Mouse (Mus musculus): ENCODE data around the gene Gpr62.
"Not testable (repeated sequence)": the region's sequence is repeated elsewhere in the genome, so short reads cannot be mapped to it uniquely, and the experiment has no call there.

The Gpr62 gene

DNA sequence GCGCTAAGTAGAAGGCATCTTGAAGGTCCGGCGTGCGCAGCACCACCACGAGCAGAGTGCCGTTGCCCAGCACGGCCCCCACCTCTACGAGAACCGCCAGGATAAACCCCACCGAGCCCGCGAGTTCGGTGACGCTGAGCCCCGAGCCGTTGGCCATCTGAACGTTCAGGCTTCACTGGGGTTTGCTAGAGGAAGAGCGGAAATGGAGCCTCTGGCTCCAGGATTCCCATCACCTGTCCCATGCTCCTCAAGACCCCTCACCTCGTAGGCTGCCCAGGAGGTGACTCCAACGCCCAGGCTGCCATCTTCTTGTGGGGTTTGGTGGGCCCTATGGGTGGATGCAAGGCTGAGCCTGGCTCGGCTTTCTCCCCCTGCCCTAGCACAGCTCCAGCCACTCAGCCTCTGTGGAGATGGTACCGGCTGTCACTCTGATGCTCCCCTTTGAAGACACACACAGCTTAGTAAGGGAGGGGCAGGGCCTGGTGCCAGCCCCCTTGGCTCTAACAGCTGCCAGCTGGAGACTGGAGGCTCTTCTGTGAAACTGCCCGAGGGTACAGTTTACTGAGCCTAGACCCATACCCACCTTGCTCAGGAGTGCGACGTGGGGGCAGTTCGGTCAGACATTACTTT, at the start of gene Gpr62:
TSS of gene Gpr62 (minus strand) at position 368 of the 630 bp plus-strand sequence.
- DNase-seq, result no peak

DNA sequence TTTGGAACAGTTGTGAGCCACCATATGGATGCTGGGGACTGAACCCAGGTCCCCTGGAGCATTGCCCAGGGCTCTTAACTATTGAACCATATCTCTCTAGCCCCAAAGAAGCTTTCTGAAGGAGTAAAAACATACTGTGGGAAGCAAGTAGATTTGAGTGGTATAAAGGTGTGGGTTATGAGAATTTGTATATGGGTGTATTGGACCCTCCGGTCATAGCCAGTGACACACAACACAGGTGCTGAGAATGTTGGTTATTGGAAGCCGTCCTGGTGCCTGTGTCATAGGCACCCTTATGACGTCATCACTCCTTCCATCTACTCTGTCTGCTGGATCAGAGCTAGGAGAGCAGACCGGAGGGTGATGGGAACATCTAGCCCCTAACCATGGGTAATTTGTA, 48.5 kb upstream of the Gpr62 start, which contains the start of gene Iqcf5:
TSS of gene Iqcf5 (plus strand) at position 301 of the 400 bp plus-strand sequence.
- DNase-seq, result no peak

DNA sequence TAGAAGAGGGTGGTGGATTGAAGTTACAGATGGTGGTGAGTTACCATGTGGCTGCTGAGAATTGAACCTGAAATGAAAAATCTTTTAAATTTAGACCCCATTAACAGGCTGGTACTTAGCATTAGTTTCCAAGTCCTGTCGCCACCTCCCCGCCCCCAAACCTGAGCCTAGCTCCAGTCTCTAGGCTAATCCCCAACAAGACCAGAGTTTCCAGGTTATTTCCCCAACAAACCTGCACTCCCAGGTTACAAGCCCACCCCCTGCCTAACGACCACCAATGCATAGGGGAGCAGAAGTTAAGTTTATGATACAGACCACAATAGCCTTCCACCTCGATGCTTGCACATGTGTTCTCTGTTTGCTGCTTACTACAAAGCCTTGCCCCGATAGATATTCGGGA, 47.8 kb upstream of the Gpr62 start:
- DNase-seq, result no peak

DNA sequence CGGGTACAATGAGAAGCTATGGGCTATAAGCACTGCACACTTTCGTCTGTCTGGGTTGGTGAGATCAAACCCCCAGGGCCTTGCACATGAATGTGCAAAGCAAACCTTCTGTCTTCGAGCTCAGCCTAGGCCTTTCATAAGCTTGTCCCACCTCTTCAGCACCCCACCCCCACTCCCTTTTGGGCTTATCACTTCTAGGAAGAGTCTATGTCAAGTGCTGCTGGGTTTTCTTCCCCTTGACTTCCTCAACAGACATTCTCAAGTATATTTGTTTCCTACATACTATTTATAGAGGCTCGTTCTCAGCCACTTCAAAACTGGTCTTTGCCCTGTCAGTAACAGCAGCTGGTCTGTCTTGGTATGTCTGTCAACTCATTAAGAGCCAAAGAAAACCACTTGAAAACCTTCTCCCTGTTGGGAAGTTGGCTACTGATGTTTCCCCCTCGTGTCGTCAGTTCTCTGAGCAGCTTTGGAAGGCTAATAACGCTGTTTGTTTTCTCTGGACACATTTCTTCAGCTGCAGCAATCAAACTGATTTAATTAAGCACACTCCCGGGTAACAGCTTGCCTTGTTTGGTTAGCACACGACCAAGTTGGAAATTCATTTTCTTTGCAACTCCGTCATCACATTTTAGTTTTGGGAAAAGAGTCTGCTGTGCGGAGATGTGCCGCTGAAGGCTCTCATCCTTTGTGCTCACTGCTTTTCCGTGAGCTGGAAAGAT, 47.2 kb upstream of the Gpr62 start:
- no peak for DNase-seq

DNA sequence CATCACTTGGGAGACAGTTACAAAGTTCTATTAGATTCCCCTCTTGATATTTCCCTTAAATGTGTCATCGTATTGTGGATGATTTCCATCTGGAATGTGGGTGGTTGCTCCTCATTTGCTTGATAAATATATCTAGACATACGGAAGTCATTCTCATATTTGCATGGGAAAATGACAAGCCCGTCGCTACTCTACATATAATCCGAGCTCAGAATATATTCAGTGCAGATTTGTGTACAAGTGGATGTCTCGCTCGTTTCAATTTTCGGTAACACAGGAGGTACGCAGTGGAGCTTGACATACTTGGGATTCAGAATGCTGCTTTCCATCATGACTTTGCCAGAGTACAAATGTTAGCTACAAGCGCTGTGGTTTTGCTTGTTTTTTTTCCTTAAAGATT, 43.6 kb upstream of the Gpr62 start:
- DNase-seq, result no peak

DNA sequence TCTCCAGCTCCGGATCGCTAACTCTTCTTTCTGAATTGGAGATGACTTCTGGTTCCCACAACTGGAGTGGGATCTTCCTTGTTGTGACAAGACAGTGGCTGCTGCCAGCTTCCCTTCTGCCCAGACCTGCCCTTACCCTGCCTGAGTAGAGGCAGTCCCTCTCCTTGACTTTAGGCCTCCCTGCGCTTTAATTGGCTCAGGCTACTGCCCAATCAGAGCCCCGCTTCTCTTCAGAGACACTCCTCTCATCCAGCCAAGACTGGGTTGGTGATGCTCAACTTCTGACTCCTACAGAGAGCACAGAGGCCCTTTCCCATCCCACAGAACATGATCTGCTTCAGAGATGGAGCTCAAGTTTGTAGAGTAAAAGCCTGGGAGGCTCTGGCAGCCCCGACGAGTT, 38.5 kb upstream of the Gpr62 start:
- DNase-seq, result no peak

DNA sequence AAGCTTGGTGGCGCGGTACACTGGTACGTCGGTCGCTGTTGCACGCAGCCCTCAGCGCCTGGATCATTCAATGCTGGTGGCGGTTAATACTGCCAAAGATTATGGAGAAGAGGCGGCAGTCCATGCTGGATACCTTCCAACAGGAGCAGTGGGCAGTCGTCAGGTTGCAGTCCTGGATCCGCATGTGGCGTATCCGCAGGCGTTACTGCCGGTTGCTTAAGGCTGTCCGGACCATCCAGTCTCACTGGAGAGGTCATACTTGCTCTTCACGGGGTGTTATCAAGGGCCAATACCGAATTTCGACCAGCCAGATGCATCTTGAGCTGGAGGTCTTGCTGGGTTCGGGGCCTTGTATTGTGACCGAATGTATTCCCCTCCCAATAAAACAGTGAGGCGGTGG, 36.1 kb upstream of the Gpr62 start:
- no peak for DNase-seq

DNA sequence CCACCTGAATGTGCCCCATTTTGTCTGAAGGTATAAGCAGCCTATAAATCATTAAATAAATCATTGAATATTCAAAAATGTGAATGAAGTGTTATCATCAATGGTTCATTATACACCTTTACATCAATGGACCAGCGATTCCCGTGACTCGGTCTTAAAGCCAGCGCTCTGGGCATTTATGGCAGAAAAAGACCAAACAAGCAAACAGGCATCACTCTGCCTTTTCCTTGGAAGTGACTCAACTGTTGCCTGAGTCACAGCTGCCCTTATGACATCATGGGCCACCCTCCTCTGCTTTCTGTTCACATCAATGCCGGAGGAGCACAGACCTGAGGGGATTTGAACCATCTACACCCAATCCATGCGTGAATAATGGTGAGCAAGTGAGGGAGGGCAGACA, 33.9 kb upstream of the Gpr62 start, which contains the start of gene Iqcf1:
TSS of gene Iqcf1 (plus strand) at position 301 of the 400 bp plus-strand sequence.
- DNase-seq, result no peak

DNA sequence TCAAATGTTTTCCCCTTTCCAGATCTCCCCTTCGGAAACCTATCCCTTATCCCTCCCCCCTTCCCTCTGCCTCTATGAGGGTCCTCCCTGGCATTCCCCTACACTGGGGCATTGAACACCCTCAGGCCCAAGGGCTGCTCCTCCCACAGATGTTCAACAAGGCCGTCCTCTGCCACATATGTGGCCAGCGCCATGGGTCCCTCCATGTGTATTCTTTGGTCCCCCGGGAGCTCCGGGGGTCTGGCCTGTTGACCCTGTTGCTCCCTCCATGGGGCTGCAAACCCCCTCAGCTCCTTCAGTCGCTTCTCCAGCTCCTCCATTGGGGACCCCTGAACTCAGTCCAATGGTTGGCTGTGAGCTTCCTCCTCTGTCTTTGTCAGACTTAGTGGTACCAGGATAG, 21.9 kb upstream of the Gpr62 start:
- not testable (repeated sequence) for DNase-seq

DNA sequence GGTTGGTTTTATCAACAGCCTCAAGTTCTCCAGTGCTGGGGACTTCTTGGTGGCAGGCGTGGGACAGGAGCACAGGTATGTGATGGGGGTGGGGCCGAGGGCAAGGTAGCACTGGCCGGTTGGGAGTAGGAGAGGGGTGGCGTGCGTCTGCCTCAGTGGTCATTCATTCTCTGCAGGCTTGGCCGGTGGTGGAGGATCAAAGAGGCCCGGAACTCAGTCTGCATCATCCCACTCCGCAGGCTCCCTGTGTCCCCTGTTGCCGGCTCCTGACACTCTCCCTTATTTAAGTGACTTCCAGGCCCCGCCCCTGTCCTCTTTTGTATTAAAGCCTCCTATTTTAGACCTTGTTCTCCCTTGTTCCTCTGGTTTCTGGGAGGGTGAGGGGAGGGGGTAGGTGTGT, 19.3 kb upstream of the Gpr62 start:
- no peak for DNase-seq

DNA sequence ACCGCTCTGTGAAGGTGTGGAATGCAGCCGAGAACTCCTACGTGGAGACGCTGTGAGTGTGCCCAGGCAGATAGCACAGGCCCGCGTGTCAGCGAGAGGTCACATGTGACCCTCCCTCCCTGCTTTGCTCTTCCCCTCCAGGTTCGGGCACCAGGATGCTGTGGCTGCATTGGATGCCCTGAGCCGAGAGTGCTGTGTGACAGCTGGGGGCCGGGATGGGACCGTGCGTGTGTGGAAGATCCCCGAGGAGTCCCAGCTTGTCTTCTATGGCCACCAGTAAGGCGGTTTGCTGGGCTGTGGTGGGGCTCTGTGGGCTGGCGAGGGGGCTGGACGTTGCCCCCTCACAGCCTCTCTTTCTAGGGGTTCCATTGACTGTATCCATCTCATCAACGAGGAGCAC, 17.9 kb upstream of the Gpr62 start:
- DNase-seq, result no peak

DNA sequence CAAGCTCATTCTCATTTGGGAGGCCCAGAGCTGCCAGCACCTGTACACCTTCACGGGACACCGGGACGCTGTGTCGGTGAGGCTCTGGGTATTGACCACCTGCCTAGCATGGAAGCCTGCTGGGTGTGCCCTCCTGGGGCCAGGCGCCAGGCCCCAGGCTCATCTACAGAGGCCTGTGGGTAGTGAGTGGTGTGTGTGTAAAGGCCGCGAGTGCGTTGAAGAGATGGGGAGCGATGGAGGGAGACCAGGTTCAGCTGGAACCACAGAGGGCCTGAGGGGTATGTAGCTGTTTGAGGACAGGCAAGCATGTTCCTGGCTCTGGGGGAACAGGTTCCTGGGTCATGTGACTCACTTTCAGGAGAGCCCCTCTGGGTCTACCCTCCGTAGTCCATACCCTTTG, 17.4 kb upstream of the Gpr62 start:
- no peak for DNase-seq

DNA sequence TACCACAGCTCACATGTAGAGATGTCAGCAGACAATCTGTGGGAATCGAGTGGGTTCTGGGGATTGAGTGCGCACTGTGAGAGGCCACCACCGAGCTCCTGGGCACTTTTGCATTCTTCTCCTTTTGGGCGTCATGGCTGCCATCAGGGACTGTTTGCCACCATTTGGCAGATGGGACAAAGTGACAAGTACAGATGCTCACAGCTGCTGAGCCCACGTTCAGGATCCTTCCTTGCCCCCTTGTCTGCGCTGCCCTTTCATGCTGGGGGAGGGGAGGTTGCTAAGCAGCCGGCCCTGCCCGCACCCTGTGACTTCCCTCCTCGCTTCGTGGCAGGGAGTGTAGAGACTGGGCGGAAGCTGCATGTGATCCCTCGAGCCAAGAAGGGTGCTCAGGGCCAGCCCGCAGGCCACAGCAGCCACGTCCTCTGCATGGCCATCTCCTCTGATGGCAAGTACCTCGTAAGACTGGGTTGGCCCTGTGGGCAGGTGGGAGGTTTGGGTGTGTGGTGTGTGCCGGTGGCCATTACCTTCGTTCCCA, 16.9 kb upstream of the Gpr62 start:
- DNase-seq, result no peak

DNA sequence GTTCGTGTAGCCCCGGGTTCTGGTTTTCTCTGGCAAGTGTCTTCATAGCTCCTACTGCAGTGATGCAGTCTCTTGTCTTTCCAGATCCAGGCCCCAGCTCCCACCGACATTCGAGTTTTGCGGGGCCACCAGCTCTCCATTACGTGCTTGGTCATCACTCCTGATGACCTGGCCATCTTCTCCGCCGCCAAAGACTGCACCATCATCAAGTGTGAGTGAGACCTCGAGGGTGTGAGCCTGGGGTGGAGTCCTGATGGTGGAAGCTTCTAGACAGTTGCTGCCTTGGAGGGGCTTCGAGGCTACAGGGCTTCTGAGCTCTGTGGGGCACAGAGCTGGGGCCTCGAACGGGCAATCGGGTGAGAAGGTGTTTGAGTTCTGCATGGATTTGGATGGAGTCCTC, 15.9 kb upstream of the Gpr62 start:
- no peak for DNase-seq

DNA sequence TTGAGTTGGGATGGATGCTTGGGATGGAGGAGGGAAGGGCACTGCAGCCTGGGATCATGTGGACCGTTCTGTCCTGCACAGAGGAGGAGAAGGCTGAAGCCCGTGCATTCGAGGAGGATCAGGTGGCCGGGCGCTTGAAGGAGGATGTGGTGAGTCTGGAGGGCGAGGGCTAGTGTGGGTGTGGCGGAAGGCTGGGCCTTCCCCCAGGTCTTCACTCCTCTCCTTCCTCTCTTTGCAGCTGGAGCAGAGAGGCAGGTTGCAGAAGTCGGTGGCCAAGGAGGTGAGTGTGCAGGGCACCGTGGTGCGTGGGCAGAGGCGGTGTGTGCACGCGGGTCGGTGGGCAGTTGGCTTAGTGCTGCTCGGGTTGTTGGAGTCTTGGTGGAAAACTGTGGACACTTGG, 15.3 kb upstream of the Gpr62 start:
- DNase-seq, result no peak

DNA sequence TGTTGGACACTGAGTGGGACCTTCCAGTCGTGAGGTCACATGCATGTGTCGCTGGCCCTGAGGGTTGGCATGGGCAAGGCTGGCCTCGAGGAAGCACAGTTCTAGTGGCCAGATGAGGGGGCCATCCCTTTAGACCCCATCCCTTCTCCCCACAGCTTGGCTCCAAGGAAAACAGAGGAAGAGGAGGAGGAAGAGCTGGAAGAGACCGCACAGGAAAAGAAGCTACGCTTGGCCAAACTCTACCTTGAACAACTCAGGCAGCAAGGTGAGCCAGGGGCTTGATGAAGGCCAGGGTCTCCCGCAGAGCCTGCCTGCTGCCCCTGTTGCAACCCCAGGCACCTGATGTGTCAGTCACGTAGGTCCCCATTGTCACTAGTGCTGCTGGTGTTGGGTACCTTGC, 14.8 kb upstream of the Gpr62 start:
- DNase-seq, result no peak

DNA sequence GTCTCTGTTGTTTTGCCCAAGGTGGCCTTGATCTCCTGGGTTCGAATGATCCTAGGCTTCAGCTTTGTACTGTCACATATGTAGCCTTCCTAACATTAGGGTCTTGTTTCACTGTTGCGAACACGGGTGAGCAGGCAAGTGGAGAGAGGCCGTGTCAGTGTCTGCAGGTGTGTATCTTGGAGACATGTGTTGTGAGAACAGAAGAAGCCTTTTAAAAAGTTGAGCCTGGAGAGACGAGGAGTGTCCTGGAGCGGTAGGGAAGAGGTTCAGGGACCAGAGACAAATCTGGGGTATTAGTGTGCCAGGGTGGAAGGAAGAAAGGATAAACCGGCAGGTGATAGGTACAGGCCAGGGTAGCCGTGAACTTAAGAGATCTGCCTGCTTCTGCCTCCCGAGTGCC, 12.4 kb upstream of the Gpr62 start:
- DNase-seq, result peak in 1 of 2 experiments; percentile 6

DNA sequence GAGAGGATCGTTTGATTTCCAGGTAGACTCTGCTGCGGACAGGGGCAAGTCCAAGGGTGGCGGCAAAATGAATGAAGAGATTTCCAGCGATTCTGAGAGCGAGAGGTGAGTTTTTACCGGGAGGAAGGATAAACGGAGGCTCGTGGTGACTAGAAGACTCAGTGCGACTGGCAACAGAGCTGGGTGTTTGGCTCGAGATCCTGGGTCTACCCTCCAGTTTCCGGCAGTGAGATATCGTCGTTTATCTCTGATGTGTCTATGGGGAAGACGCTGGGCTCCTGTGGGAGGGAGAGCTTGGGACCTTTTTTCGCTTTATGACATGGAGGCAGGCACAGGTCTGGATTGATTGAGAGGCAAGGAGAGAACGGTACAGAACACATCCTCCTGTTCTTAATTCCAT, 11.9 kb upstream of the Gpr62 start:
- peak in 1 of 2 experiments; percentile 8 for DNase-seq

DNA sequence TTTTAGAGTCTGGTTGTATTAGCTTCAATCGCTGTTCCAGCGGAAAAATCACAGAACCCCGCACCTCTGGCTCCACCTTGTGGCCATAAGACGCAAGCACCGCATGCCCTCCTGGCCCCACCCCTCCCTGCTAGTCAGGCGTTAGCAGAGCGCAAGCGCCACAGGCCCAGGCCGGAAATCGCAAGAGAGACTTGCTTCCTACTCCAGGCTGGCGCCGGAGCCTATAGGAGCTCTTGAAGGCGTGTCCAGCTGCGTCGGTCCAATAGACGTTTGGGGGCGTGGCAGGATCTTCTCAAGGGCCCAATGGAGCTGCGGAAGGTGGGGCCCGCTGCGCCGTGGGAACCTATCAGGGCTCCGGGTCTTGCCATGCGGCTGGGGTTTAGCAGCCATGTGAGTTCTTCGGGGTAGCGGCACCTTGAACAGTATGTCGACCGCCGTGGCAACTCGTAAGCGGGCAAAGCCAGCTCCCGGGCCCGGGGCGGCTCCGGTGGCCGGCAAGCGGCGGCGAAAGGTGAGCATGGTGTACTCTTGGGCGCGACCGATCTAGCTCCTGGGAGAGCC, 11.3 kb upstream of the Gpr62 start, which contains the start of gene Parp3:
TSS of gene Parp3 (minus strand) at position 26 of the 561 bp plus-strand sequence.
- DNase-seq, result peak; percentile 97 to 99

DNA sequence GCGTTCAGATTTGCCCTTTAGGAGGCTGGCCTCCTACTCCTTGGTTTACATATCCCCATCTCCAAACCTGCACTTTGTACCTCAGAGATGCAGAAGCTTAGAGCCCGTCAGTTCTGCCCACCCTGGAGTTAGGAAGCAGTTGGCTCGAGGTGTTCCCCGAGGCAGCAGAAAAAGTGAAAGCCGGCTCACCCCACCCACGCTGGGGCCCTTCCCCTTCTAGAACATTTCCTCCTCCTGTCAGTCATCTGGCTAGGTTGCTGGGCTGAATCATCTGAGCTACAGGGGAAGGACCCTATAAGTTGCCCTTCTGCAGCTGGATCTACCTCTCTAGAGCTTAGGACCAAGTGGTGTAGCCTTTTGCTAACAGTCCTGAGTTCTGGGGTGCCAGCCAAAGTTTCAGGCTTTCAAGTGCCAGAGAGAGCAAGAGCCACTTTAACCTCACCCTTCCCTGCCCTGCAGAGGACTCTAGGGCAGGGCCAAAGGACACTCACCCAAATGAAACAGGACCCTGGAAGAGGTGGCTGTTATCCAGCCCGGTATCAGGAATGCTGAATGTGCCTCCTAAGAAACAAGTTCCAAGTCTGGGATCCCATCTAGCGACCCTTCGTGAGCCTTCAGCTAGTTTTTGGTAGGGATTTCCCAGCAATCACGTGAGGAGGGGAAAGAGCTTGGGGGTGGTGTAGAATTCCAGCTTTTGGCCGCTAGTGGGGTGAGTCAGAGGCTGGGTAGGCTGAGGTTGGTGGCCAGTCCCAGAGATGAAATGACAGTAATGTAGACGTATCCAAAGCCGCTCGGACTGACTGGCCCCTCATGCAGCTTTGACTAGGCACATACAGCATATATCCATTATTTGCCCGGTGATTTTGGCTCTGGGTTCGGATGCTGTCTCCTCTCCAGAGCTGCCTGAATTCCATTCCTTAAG, 10.5 kb upstream of the Gpr62 start:
- peak; percentile 80 to 81 for DNase-seq

DNA sequence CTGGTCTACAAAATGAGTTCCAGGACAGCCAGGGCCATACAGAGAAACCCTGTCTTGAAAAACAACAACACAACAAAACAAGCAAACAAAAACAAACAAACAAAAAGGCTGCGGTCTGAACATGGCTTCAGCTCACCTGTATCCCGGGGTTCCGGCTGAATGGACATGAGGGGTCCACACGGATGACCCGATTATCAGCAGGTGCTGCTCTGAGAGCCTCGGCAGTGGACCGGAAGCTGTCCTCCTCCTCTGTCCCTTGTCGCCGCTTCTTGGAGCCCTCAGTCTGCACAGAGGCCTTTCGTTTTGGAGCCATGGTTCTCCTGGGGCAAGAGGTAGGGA, 9.9 kb upstream of the Gpr62 start, which contains the start of gene Rrp9:
TSS of gene Rrp9 (plus strand) at position 301 of the 339 bp plus-strand sequence.
- peak in 1 of 2 experiments; percentile 25 for DNase-seq

DNA sequence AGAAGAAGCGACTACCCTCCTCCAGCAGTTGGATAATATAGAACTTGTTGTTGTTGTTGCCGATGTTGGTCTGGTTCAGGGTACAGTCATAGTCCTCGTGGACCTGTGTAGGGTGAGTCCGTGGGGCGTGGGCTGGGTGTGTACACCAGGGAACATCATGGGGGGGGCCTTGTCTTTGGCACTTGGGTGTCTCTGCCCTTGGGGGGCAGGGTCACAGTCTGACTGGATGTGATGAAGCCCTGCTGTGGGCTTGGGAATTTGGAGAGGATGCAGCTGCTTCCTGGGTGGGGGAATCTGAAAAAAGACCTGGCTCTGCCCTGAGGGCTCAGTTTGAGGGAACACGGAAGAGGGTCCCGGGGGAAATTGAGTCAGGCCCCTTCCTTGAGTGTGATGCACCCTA, 9.3 kb upstream of the Gpr62 start:
- DNase-seq, result peak in 1 of 2 experiments; percentile 45

DNA sequence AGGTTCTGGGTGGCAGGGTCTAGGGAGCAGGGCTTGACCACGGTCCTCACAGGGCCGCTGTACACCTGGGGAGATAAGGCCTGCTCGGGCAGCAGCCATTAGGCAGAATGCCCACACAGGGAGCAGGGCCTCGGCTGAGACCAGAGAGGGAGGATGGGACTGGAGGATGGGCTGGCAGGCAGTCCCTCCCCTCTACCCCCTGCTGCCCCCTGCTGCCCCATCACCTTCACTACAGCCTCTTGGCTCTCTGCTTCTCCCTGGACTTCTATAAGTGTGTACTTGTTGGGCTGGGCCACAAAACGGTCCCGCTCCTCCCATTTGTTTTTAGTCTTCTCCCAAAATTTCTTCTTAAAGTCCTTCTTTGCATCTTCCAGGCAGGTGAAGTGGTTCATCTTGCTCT, 8.7 kb upstream of the Gpr62 start:
- peak; percentile 68 to 70 for DNase-seq

Measured in thymus, postnatal 36 days (tissue).